Mouse (Mus musculus) olfactory bulb, adult 2 months (tissue): ENCODE data around the gene Utp14b.

Experiments
- CTCF ChIP-seq: fragments of 200-500 bp; IDR thresholded peaks from 2 replicates; pipeline ENCODE4 v1.5.1; 2012; ENCODE audit warnings: low read depth, mild to moderate bottlenecking, low read length, moderate library complexity; ENCODE audit not compliant: insufficient read depth
- POLR2A ChIP-seq: fragments of 200-500 bp; IDR thresholded peaks from 2 replicates; pipeline ENCODE4 v1.6.1; 2012; ENCODE audit warnings: mild to moderate bottlenecking, low read depth, low read length, moderate library complexity; ENCODE audit not compliant: insufficient read depth

DNA sequence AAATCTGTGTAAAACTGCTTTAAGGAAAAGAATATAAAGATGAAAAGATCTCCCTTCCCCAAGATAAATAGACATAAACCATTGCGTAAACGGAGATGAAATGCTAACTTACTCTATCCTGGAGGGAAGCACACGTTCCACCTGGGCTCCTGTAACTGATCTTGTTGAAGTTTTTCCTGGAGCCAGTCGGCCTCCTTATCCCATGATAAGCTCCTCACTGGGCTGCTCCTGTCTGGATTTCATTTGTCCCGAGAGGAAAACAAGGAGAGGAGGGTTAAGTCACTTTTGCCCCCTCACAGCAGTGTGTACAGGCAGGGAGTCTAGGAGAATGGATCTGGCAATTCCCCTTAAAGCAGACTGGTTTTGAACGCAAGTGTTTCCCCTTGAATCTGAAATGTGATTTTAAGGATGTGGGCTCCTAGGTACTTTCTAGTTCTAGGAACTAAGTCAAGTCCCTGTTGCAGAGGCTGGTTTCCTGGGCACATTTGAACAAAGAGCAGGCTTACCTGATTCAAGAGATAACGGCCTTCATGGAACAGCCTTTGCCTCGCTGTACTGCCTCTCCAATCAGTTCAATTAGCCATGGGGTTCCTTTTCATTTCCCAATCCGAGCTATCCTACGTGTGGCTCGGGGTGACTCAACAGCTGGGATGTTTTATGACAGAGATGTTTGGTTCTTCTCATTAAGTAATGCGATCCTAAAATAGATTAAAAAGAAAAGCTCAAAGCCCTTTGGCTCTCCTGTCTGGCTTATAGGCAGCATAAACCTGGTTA lies 48.5 kb upstream of the Utp14b start:
- TF ChIP-seq CTCF (no peak), POLR2A (no peak)
